Mouse (Mus musculus) heart, postnatal 0 days (tissue): ENCODE data around the gene Dgat2.

ENCODE experiments used
- CTCF ChIP-seq: IDR thresholded peaks from 2 replicates; pipeline ENCODE4 v1.5.1; 2016; ENCODE audit warnings: antibody characterized with exemption, control low read depth, low read depth
- EP300 ChIP-seq: IDR thresholded peaks from 2 replicates; pipeline ENCODE4 v1.6.1; 2016; ENCODE audit warnings: antibody characterized with exemption, low read depth

GRCm38 (mm10) chr7:99180162-99180561, 2.4 kb downstream of the Dgat2 start:
- TF ChIP-seq CTCF (no peak), EP300 (no peak)
